Mouse (Mus musculus) naive thymus-derived CD4-positive, alpha-beta T cell, adult 2 months (primary cell): ENCODE results near the gene Serpinb7.

ENCODE experiments used
- DNase-seq: peaks from one replicate; pipeline ENCODE4 v3.0.0-alpha.2; 2011; ENCODE audit warnings: low read depth

Gene Serpinb7

DNA sequence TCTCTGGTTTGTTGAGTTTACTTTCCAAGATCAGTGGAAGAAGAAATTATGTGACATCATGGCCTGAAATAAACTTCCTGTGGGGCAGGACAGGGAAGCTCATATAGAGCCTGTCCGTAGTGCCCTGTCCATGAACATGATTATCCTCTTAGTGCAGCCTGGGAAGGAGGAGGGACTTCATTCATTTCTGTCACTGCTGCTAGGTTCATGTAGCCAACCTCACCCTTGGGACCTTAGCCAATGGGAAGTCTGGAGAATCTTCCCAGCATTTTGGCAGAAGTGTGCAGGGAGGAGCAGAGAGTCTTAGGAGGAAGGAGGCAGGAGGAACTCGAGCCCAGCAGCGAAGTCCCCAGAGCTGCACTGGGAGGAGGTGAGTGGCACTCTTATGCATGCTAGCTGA, at the start of gene Serpinb7:
TSS of gene Serpinb7 (plus strand) at position 301 of the 400 bp plus-strand sequence.
- no peak for DNase-seq

DNA sequence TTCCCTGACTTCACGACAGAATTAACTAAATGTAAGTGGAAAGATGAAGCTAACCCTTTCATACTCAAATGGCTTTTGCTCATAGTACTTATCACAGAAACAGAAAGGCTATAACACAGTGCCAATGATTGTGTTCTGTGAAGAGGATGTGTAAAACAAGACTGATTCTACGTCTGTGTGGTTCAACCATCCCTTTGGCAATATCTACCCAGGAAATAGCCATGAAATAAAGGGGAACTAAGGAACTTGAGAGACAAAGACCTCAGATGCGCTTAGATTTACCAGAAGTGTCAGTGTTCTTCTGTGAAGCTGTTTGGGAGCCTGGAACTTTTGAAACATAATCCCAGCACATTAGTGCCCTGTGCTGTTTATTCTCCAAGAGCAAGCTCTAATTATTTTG, 49.1 kb upstream of the Serpinb7 start:
- DNase-seq: no peak

DNA sequence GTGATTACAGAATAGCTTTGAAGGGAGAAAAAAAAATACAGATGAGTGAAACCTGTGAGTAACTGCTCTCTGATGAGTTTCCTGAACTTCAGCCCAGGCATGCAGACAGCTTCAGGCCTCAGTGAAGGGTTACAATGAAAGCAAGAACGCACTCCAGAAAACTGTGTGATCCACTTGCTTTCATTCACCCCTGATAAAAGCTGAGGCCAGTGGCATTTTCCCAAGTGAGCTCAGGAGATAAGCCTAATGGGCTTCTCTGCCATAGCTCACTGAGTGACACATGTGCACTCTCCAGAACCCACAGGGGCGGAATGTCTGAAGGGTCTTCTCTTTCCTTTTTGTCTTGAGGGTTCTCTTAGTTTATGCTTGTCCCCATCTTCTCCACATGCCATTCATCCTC, 48.3 kb upstream of the Serpinb7 start:
- DNase-seq: no peak

DNA sequence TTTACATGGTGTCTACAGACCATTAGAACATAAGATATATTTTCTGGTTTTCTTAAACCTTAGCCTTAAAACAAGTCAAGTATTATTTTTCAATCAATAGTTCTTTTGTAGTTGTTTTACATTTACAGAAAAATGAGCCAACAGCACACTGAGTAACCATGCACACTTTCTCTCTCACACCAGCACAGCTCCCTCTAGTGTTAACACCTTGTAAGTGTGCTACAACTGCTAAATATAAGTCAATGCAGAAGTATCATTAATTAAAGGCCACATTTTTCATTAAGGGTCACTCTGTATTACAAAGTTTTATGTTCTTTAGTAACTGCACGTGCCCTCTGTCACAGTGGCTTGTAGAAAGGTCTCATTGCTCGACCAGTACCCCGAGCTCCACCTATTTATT, 46.4 kb upstream of the Serpinb7 start:
- DNase-seq: no peak

DNA sequence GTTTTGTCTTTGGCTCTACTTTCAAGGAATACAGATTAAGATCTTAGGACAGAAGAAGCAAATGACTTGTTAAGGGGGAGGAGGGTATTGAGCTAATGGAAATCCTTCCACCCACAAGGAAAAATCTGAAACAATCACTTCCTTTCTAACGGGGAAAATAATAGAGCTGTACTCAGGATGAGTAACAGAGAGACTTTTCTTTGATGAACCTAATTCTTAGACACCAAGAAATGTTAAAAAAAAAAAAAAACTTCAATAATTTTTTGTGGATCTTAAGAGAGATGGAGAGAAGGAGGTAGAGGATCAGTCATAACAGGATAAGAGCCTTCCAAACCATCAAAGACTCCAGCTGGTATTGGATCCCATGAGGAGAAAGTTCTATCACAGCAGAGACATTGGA, 38.6 kb upstream of the Serpinb7 start, which contains the start of gene Serpinb11:
TSS of gene Serpinb11 (plus strand) at position 301 of the 400 bp plus-strand sequence.
- no peak for DNase-seq

DNA sequence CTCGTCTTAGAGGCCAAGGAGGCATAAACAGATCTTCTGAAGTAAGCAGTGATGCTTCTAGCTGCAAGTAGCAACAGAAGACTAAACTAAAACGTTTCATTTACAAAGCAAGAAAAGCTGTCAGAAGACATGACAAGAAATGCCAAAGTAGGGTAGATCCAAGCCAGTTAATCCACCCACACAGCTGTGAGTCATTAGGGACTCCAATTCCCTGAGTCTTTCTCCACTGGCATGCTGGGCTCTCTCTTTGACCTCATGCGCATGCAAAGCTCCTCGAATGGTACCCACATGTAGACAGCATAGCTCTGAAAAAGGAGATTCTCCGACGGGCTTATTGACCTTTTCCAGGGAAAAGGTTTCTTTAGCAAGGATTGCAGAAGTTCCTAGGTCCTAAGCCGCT, 33.5 kb upstream of the Serpinb7 start:
- DNase-seq: no peak

DNA sequence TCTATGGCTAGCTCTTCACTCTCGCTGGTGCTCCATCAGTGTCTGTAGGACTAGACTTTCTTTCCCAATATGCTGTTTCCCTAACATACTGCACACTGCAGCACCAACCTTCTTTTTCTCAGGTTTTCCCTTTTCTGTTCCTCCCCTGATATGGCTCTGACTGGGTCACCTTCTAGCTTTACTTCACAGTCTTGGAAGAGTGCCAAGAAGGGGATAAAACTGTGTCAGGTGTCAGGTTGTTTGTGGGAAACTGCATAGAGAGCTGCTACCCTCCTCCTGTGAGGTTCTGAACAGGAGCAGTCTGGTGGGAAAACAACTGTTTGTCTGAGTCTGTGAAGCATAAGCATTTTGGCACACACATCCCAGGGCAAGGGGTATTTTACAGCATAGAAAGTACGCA, 30.5 kb upstream of the Serpinb7 start:
- DNase-seq: no peak

DNA sequence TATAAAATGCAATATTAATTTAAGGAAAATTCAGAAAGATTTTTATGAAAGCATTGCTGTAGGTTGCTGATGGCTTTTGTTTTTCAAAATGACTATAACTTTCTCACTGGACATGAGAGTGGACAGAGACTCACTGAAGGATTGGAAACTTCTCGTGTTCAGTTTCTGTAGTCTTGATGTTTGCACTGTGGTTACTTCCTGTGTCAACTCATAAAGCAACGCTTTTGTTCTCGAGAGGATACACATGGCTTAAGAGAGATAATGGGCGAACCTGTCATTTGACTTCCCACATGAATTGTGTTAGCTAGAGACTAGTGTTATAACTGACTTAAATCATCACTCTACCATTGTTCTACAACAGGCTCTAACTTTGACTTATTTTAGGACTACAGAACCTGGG, 22.5 kb upstream of the Serpinb7 start:
- DNase-seq: no peak

DNA sequence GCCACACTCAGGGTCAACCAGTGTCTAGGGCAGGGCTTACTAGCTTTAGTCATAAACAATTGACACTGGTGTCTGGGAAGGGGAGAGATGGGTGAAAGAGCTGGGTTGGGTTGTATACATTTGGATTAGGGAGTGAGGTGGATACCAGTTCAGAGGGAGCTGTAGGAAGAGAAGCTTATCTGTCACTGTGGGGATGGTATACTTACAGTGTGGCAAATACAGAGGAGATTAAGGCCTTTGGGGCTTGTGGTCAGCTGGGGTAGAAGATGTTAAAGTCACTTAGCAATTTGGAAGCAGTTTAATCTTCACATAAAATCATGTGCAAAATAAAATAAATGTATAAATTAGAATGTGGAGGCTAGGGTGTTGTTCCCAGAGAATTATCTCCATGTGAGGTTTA, 21.1 kb upstream of the Serpinb7 start:
- DNase-seq: no peak

DNA sequence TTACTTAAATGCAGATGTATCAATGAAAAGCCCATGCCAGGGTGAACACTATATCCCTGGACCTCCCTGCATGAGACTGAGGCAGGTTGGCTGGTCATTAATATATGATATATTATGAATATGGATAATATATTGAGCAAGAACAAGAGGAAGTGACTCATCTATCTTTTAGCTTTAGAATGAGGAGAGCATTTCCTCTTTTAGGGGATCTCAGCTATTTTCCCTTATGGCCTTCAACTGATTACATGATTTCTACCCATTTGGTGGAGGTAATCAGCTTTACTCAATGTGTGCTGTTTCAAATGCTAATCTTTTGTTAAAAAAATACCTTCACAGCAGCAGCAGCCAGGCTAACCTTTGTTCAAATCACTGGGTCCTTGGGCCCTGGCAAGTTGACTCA, 18.0 kb upstream of the Serpinb7 start:
- DNase-seq: no peak

DNA sequence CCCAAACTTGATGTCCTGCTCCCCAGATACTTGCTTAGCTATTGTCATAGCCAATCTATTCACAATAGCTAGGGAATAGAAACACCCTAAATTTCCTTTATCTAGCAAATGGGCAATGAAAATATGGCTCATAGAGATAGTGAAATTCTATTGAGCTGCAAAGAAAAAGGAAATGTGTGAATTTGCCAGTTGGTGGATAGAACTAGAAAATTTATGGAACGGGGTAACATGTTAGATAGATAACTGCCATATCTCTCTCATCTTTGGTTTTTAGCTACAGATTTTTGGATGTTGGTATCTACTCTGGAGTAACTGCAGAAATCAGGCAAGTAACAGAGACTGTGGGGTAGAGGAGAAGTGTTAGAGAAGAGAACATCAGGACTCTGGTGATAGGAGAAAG, 17.1 kb upstream of the Serpinb7 start:
- no peak for DNase-seq

DNA sequence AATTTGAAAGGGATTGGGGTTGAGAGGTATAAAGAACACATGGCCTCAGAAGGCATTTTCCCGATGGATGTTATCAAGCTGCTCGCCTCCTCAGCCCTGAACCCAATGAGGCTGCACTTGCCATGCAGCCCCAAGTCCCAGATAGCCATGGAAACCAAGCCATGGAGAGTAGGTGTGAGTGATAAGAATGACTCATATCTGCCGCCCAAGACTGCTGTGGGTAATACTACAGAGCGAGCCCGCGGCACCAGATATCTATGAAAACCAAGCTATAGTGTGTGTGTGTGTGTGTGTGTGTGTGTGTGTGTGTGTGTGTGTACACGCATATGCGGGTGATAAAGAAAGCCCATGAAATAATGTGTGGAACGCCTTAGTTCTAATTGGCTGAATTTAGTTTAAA, 14.9 kb upstream of the Serpinb7 start:
- no peak for DNase-seq

DNA sequence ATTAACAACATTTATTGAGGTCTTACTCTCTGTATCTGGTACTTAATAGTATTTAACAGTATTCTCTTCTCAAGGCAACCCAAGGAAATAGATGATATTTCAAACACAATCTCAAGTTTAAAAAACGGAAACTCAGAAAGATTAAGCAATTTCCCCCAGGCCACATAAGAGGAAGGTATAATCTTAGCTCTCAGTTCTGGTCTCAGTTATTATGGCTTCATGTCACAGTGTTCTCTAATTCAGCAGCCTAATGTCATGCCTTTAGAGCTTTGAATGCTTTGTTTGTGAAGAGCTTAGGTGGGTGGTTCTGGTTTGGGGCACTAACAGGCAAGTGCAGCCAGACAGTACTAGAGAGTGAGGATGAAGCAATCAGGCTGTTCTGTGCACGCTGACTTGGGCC, 9.7 kb upstream of the Serpinb7 start:
- no peak for DNase-seq

DNA sequence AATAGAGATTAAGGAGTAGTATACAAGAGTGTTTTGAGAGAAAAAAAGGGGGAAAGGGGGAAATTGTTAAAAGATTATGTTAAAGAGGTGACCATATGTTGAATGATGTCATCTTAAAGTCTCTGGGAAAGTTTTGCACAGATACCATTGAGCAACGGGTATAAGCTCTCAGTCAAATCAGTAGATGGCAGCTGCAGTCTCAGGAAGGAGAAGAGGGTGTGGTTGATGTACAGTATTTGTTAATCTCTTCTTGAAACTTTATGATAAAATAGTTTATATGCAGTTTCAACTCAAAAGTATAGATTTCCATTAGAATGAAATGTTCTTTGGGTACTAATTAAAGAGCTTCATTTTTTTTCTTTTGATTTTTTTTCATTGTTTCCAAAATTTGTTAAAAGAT, 2.0 kb upstream of the Serpinb7 start:
- no peak for DNase-seq

DNA sequence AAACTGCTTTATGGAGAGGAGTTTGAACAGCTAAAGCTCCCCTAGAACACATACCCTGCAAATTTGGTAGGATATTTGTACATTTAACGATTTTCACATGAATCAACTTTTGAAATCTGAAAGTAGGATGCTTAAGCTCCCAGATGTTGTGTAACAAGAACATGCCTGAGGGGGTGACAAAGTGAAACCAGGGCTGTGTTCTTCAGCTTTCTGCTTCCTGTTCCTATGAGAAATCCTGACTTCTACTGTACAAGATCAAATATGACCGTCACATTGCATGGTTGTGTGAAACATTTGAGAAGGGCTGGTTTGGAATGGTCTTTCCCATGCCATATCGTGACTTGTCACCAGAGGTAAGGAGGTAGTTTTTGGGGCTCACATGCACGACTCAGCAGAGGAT, 2.6 kb downstream of the Serpinb7 start:
- no peak for DNase-seq

DNA sequence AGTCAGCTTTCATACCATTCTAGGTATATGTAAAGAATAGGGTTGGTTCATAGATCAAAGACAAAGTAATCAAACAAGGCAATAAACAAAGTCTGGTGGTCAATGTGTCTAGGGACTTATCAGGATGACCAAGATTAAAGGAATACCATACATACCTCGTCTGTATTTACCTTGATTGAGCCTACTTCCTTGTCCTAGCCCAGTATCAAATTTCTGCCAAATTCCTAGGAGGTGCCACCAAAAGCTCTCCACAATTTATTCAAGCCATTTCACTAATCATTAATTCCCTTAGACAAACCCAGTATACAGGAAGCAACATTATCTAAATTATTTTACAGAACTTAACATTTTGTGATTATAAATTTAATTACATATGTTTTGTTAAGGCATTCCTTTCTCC, 15.2 kb downstream of the Serpinb7 start:
- no peak for DNase-seq

DNA sequence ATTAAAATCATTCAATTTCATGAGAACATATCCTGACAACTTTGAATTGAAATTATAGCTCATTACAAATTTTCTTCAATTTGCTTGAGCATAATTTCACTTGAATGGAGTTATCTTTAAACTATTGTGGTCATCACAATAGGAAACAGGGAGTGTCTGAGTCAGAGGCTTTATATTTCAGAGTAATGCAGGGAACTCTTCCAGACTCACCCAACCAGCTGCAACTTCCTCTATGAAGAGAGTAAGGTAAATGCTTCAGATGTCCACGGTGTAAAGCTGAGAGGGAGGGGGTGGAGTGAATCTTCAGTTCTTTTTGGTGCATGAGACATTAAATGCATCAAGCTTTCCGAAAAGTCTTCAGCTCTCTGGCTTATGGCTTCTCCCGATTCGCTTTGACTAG, 23.0 kb downstream of the Serpinb7 start:
- DNase-seq: no peak

DNA sequence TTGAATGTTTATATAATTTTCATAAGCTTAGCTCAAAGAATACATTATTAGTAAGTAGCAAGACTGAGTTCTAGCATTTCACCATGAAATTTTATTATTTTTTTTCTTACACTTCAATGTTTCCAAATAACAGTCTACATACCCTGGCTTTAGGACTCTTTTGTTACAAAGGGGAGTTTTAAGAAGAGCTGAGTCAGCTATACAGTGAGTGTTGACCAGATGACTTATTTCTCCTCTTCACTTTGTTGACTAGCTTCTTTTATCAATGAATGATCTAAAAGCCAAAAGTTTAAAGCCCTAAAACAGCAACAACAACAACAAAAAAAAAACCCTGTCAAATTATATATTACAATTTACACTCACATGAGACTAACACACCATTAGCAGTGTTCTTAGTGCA, 31.8 kb downstream of the Serpinb7 start:
- no peak for DNase-seq

DNA sequence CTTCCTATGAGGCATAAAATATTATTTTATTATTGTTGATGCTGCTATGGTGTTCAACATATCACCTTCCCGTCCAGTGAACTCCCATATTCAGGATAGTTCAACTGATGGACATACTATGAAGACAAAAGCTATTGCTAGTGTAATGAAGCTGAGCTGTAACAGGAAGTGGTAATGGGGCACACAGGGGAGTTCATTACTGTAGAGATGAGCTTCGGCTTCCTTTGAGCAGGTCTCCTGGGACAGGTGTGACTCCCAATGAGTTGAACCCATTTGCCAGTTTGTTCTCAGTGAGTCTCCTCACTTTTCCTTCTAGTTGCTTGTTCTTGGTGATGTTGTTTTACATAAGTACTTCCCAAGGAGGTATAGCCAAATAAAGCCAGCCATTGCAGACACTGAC, 36.1 kb downstream of the Serpinb7 start:
- DNase-seq: no peak

DNA sequence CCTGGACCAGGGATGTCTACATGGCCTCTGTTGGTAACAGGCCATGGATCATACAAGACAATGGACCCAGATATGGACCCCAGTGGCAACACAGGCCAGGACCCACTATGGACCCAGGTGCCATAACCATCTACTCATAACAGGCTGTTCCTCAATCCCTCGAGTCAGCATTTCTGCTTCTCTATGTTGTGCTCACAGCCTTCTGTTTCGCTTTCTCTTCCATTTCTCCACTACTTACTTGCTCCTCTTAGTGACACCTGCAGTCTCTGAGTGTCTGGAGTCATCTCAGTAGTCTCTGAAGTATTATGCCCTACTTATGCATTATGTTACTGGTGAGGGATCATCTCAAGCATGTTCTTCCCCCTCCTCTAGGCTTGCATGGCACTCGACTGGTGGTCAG, 40.0 kb downstream of the Serpinb7 start:
- DNase-seq: no peak

DNA sequence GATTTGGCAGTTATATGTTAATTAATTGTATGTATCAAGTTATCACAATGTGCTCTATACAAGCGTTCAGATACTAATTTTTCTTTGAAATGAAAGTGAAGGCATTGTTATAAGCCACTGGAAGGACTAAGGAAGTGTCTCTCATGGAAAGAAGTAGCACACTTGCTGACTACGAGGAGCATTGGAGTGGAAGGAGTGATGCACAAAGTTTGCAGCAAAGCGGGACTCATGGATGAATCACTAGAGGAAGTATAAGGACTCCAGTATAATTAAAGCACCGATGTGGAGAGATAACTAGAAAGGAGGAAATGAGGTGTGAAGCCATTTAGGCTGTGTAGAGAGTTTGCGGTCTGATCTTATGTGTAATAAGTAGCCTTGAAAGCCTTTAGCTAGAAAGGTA, 45.9 kb downstream of the Serpinb7 start:
- DNase-seq: no peak

DNA sequence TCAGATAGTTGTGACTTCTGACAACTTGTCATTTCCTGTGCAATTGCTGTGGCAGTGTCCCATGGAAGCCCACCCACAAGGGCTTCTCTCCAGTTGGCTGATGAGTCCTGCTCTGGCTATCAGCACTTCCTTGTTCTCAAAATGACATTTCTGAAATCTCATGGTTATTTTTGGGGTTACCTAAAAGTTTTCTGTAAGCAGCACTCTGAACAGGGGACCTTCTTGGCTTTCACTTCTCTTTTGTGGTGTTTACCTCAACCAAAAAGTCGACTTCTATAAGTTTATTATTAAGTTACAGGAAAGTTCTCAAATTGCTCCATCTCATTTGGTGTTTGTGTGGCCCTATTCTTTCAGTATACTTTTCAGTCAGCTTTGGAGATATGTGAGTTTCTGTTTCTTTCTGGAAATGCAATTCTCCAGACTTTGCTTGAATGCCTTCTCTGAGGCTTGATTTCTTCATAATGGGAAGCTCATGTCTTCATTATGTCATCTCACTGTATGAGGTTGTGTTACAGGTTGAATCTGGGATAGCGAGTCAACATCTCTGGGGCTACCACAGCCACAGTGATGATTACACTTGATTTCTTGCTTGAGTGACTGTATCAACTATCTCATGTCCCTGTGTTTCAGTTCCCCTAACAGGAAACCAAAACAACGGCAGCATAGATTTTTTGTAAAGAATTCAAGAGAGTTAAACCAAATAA, 47.9 kb downstream of the Serpinb7 start:
- no peak for DNase-seq

DNA sequence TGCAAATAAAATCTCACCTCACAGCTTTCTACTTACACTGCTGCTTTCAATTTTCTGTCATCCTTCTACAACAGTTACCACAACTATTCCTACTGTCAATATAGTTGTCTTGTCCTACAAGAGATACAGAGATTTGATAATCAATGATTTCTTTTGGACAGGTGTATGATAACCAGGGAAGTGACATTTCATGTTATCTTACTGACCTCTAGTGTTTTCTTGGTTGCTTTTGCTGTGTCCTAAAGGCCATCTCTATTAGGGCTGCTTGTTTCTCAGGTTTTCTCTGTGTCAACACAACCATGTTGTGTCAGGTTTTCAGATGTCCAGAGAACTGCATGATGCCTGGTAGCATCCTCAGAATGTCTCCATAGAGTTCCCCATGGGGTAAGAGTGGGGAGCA, 80.5 kb downstream of the Serpinb7 start:
- DNase-seq: no peak

DNA sequence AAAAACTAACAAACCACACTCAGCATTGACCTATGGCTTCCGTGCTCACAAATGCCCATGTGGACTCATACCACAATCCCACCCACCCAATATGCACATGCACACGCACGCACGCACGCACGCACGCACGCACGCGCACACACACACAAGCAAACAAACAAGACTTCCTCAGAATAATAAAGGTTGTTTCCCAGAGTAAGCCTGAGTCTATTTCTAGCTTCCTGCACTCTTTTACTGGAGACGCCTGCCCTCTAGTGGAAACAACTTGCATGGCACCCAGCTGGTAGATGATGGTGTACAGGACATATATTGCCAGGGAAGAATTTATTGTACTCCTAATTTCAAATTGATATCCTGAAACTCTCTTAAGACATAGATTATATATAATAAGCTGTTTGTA, 82.0 kb downstream of the Serpinb7 start:
- DNase-seq: peak; percentile 35

DNA sequence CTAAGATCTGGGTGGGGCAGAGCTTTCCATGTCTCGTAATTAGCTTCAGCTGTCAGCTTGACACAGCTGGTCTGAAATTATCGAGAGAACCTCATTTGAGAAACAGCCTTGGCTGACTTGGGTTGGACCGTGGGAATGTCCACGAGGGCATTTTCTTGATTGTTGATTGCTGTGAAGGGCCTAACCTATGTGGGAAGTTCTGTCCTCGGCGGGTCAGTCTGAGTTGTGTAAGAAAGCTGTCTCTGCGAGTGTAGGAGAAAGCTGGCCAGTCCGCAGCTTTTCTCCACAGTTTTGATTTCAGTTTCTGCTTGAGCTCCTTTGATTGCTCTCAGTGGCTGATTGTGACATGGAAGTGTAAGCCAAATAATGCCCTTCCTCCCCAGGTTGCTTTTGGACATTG, 90.1 kb downstream of the Serpinb7 start:
- DNase-seq: no peak
